Comparison of ENCODE assay signal across 20 mouse cellular contexts in genomic region chr11:96878715-96879114, GRCm38 (mm10). TPM values are rescaled to one million over a fixed set of nuclear protein-coding genes. Genes with fewer than 3 reads are reported as not detected.
DNase-seq lines count a peak whose midpoint lies in the region; ATAC-seq and TF ChIP-seq lines count a peak whose summit lies in the region.
"Had no signal": no experiment of that assay in that cellular context is flagged by ENCODE, and none has a peak within 500 bp of the region (broad histone marks: within the 10 kb centered on the region; RNA-seq: fewer than 3 reads in every experiment).

No protein-coding gene starts in this region.

- no peak overlapping the region for H3K27ac ChIP-seq in lung, postnatal 0 days (ENCODE audit: low read length)
- peak overlapping the region; percentile 59; the same call in 1 of the 2 replicates for H3K27ac ChIP-seq in forebrain, embryonic 14.5 days (ENCODE audit: low read depth, low read length)
- peak overlapping the region; percentile 23; the same call in 1 of the 2 replicates for H3K27ac ChIP-seq in hindbrain, embryonic 16.5 days (ENCODE audit: low read depth, low read length)
- H3K27ac ChIP-seq in neural tube, embryonic 15.5 days (replicated peaks): 0 out of 2 replicates have a peak overlapping the region, but pooled peaks have one; percentile 94
- H3K27ac ChIP-seq: embryonic facial prominence, embryonic 12.5 days; liver, embryonic 15.5 days; stomach, postnatal 0 days had no signal

- H3K36me3 ChIP-seq in lung, postnatal 0 days (ENCODE audit: insufficient read depth, low read length): no peaks in the 10 kb centered on the region
- H3K36me3 ChIP-seq in forebrain, embryonic 14.5 days (ENCODE audit: control insufficient read depth, insufficient read depth, low read length): no peaks in the 10 kb centered on the region
- no peaks in the 10 kb centered on the region for H3K36me3 ChIP-seq in hindbrain, embryonic 16.5 days (ENCODE audit: control insufficient read depth, insufficient read depth, low read length)
- H3K36me3 ChIP-seq in neural tube, embryonic 15.5 days: no peaks in the 10 kb centered on the region
- H3K36me3 ChIP-seq: embryonic facial prominence, embryonic 12.5 days; G1E; liver, embryonic 15.5 days had no signal

- TF ChIP-seq CTCF in lung, postnatal 0 days (IDR thresholded peaks at IDR 0.05): no peak
- no peak for TF ChIP-seq CTCF in lung, adult 2 months (IDR thresholded peaks at IDR 0.05; ENCODE audit: insufficient read depth, low read length)

- TF ChIP-seq POLR2A in lung, adult 2 months (IDR thresholded peaks at IDR 0.05; ENCODE audit: borderline replicate concordance, extremely low read depth, low read depth, low read length): no peak

- peak; percentile 8 for DNase-seq in lung, postnatal 0 days (ENCODE audit: low spot score)
- no peak for DNase-seq in lung, adult 2 months
- no peak for DNase-seq in forebrain, embryonic 14.5 days (ENCODE audit: low spot score)
- no peak for DNase-seq in spleen, adult 18-20 months
- no peak for DNase-seq in layer of hippocampus, adult 9-10 months (ENCODE audit: low spot score)
- DNase-seq: adrenal gland, postnatal 25 days; cerebellum, postnatal 10 days; gastrocnemius, postnatal 10 days; heart, postnatal 4 days; kidney, adult 8-10 months; layer of hippocampus, adult 9-11 months; left cerebral cortex, postnatal 4 days; lung, postnatal 4 days had no signal

- no peak for ATAC-seq in lung, postnatal 0 days
- ATAC-seq in forebrain, embryonic 14.5 days: no peak
- no peak for ATAC-seq in hindbrain, embryonic 16.5 days
- ATAC-seq in neural tube, embryonic 15.5 days (ENCODE audit: low FRiP score): no peak

- no peak overlapping the region for H3K9ac ChIP-seq in lung, postnatal 0 days (replicated peaks; ENCODE audit: low read depth)
- H3K9ac ChIP-seq in forebrain, embryonic 14.5 days (ENCODE audit: low read length): no peak overlapping the region
- no peak overlapping the region for H3K9ac ChIP-seq in hindbrain, embryonic 16.5 days (ENCODE audit: low read depth, low read length)
- H3K9ac ChIP-seq in neural tube, embryonic 15.5 days (replicated peaks): no peak overlapping the region
- H3K9ac ChIP-seq: embryonic facial prominence, embryonic 12.5 days; liver, embryonic 15.5 days had no signal

- TF ChIP-seq EP300 in lung, postnatal 0 days (IDR thresholded peaks at IDR 0.05): no peak

- H3K4me3 ChIP-seq in lung, postnatal 0 days (ENCODE audit: low read depth, low read length): no peak overlapping the region
- no peak overlapping the region for H3K4me3 ChIP-seq in lung, adult 2 months (replicated peaks; ENCODE audit: extremely low read depth, low read depth, low read length)
- H3K4me3 ChIP-seq in forebrain, embryonic 14.5 days (ENCODE audit: low read depth, low read length): no peak overlapping the region
- H3K4me3 ChIP-seq in hindbrain, embryonic 16.5 days (ENCODE audit: low read length): no peak overlapping the region
- H3K4me3 ChIP-seq in neural tube, embryonic 15.5 days (replicated peaks): no peak overlapping the region
- H3K4me3 ChIP-seq: embryonic facial prominence, embryonic 12.5 days; liver, embryonic 15.5 days had no signal

- 31% methylated on average over 3 of the region's 3 CpGs for WGBS in lung, postnatal 0 days
- WGBS in lung, adult 2 months: 39% methylated on average over 3 of the region's 3 CpGs
- 38% methylated on average over 3 of the region's 3 CpGs for whole genome bisulfite sequencing in forebrain, embryonic 14.5 days
- WGBS in hindbrain, embryonic 16.5 days: 21% methylated on average over 3 of the region's 3 CpGs
- 34% methylated on average over 3 of the region's 3 CpGs for WGBS in neural tube, embryonic 15.5 days

- H3K4me1 ChIP-seq in lung, postnatal 0 days (ENCODE audit: insufficient read depth, low read depth, low read length): no peaks in the 10 kb centered on the region
- peaks cover 2% of the 10 kb centered on the region; the same call in 1 of the 2 replicates for H3K4me1 ChIP-seq in lung, adult 2 months (ENCODE audit: control insufficient read depth, insufficient read depth, low read length)
- H3K4me1 ChIP-seq in forebrain, embryonic 14.5 days (ENCODE audit: control insufficient read depth, insufficient read depth, low read length): peaks cover 46% of the 10 kb centered on the region
- H3K4me1 ChIP-seq in hindbrain, embryonic 16.5 days (ENCODE audit: control insufficient read depth, insufficient read depth, low read depth, low read length): peaks cover 34% of the 10 kb centered on the region
- H3K4me1 ChIP-seq in neural tube, embryonic 15.5 days: peaks cover 54% of the 10 kb centered on the region

- no peak overlapping the region for H3K4me2 ChIP-seq in lung, postnatal 0 days (replicated peaks; ENCODE audit: low read depth, low read length)
- H3K4me2 ChIP-seq in forebrain, embryonic 14.5 days (ENCODE audit: low read length): no peak overlapping the region
- no peak overlapping the region for H3K4me2 ChIP-seq in hindbrain, embryonic 16.5 days (ENCODE audit: low read length)
- no peak overlapping the region for H3K4me2 ChIP-seq in neural tube, embryonic 15.5 days
- H3K4me2 ChIP-seq: embryonic facial prominence, embryonic 12.5 days; heart, embryonic 11.5 days; liver, embryonic 15.5 days had no signal

- peaks cover 8% of the 10 kb centered on the region; the same call in 1 of the 2 replicates for H3K27me3 ChIP-seq in lung, postnatal 0 days (replicated peaks; ENCODE audit: insufficient read depth, low read length)
- no peaks in the 10 kb centered on the region for H3K27me3 ChIP-seq in forebrain, embryonic 14.5 days (replicated peaks; ENCODE audit: control insufficient read depth, insufficient read depth, low read length)
- H3K27me3 ChIP-seq in hindbrain, embryonic 16.5 days (replicated peaks; ENCODE audit: control insufficient read depth, insufficient read depth, low read length): no peaks in the 10 kb centered on the region
- H3K27me3 ChIP-seq in neural tube, embryonic 15.5 days (replicated peaks): no peaks in the 10 kb centered on the region
- H3K27me3 ChIP-seq: embryonic facial prominence, embryonic 12.5 days had no signal

- H3K9me3 ChIP-seq in lung, postnatal 0 days (ENCODE audit: low read length): no peaks in the 10 kb centered on the region
- H3K9me3 ChIP-seq in forebrain, embryonic 14.5 days (replicated peaks; ENCODE audit: control insufficient read depth, low read length): no peaks in the 10 kb centered on the region
- no peaks in the 10 kb centered on the region for H3K9me3 ChIP-seq in hindbrain, embryonic 16.5 days (ENCODE audit: control insufficient read depth, low read length)
- H3K9me3 ChIP-seq in neural tube, embryonic 15.5 days (replicated peaks): no peaks in the 10 kb centered on the region
- H3K9me3 ChIP-seq: embryonic facial prominence, embryonic 12.5 days; G1E; liver, embryonic 15.5 days had no signal

RNA-seq across cellular contexts. Expression of gene Copz2, which starts 29.0 kb away (rescaled TPM):
- polyA plus RNA-seq in lung, postnatal 0 days (2015; fragmentation: Nextera tagmentation; extraction: Ambion mirVana): 105 and 110 TPM in 2 replicates
- polyA plus RNA-seq in lung, adult 2 months (2012; rRNA removed): 39.7 and 44.8 TPM in 2 replicates
- polyA plus RNA-seq in forebrain, embryonic 14.5 days (2014; fragmentation: Nextera tagmentation; extraction: Ambion mirVana): 14.7 and 15.0 TPM in 2 replicates
- polyA plus RNA-seq in hindbrain, embryonic 16.5 days (2015; fragmentation: Nextera tagmentation; extraction: Ambion mirVana): 22.2 and 27.4 TPM in 2 replicates
- 29.2 and 42.0 TPM in 2 replicates for polyA plus RNA-seq in neural tube, embryonic 15.5 days (2015; fragmentation: Nextera tagmentation; extraction: Ambion mirVana)

RNA-seq across cellular contexts. Expression of gene Cdk5rap3, which starts 37.6 kb away (rescaled TPM):
- 46.4 and 48.0 TPM in 2 replicates for polyA plus RNA-seq in lung, postnatal 0 days (2015; fragmentation: Nextera tagmentation; extraction: Ambion mirVana)
- 25.4 and 30.1 TPM in 2 replicates for polyA plus RNA-seq in lung, adult 2 months (2012; rRNA removed)
- polyA plus RNA-seq in forebrain, embryonic 14.5 days (2014; fragmentation: Nextera tagmentation; extraction: Ambion mirVana): 91.2 and 98.4 TPM in 2 replicates
- 81.2 and 84.8 TPM in 2 replicates for polyA plus RNA-seq in hindbrain, embryonic 16.5 days (2015; fragmentation: Nextera tagmentation; extraction: Ambion mirVana)
- polyA plus RNA-seq in neural tube, embryonic 15.5 days (2015; fragmentation: Nextera tagmentation; extraction: Ambion mirVana): 82.4 and 85.7 TPM in 2 replicates

RNA-seq across cellular contexts. Expression of gene Nfe2l1, which starts 48.9 kb away (rescaled TPM):
- polyA plus RNA-seq in lung, postnatal 0 days (2015; fragmentation: Nextera tagmentation; extraction: Ambion mirVana): 51.8 and 54.5 TPM in 2 replicates
- 225 and 264 TPM in 2 replicates for polyA plus RNA-seq in lung, adult 2 months (2012; rRNA removed)
- 28.0 and 38.6 TPM in 2 replicates for polyA plus RNA-seq in forebrain, embryonic 14.5 days (2014; fragmentation: Nextera tagmentation; extraction: Ambion mirVana)
- polyA plus RNA-seq in hindbrain, embryonic 16.5 days (2015; fragmentation: Nextera tagmentation; extraction: Ambion mirVana): 83.3 and 86.9 TPM in 2 replicates
- polyA plus RNA-seq in neural tube, embryonic 15.5 days (2015; fragmentation: Nextera tagmentation; extraction: Ambion mirVana): 71.8 and 78.2 TPM in 2 replicates

RNA-seq across cellular contexts. Expression of gene Prr15l, which starts 49.2 kb away (rescaled TPM):
- polyA plus RNA-seq in lung, postnatal 0 days (2015; fragmentation: Nextera tagmentation; extraction: Ambion mirVana): 126 and 127 TPM in 2 replicates
- polyA plus RNA-seq in lung, adult 2 months (2012; rRNA removed): 56.2 and 69.8 TPM in 2 replicates
- polyA plus RNA-seq in forebrain, embryonic 14.5 days (2014; fragmentation: Nextera tagmentation; extraction: Ambion mirVana): 0.09 TPM in 1 of 2 replicates, not detected in the other
- polyA plus RNA-seq in hindbrain, embryonic 16.5 days (2015; fragmentation: Nextera tagmentation; extraction: Ambion mirVana): 0.35 and 0.60 TPM in 2 replicates
- 0.47 and 5.2 TPM in 2 replicates for polyA plus RNA-seq in neural tube, embryonic 15.5 days (2015; fragmentation: Nextera tagmentation; extraction: Ambion mirVana)
